Mouse (Mus musculus) kidney, adult 11 months (tissue): ENCODE measurements around the gene Prkce.

Experiments
- DNase-seq: peaks from one replicate; pipeline ENCODE4 v3.0.0; 2022

Prkce gene

GRCm38 (mm10) chr17:86494895-86495294 is 327.3 kb downstream of the Prkce start:
- no peak for DNase-seq

GRCm38 (mm10) chr17:86496123-86496771 is 328.7 kb downstream of the Prkce start:
- DNase-seq, result no peak

GRCm38 (mm10) chr17:86497302-86497701 is 329.7 kb downstream of the Prkce start:
- no peak for DNase-seq

- peak; percentile 64 for DNase-seq
Measured at GRCm38 (mm10) chr17:86499359-86500045, 331.9 kb downstream of the Prkce start.

GRCm38 (mm10) chr17:86501393-86501792 is 333.8 kb downstream of the Prkce start:
- DNase-seq, result no peak

- no peak for DNase-seq
Measured at GRCm38 (mm10) chr17:86503208-86503897, 335.8 kb downstream of the Prkce start.

GRCm38 (mm10) chr17:86505183-86505631 is 337.6 kb downstream of the Prkce start, which contains the start of gene Gm10309:
Gene Gm10309, minus strand, starts transcription at chr17:86505232.
- no peak for DNase-seq

GRCm38 (mm10) chr17:86506881-86507280 is 339.3 kb downstream of the Prkce start:
- no peak for DNase-seq

- peak; percentile 53 for DNase-seq
Measured at GRCm38 (mm10) chr17:86507342-86508211, 340.0 kb downstream of the Prkce start.

GRCm38 (mm10) chr17:86508212-86508490 is 340.6 kb downstream of the Prkce start:
- no peak for DNase-seq

GRCm38 (mm10) chr17:86509871-86510270 is 342.3 kb downstream of the Prkce start:
- DNase-seq, result no peak

GRCm38 (mm10) chr17:86514974-86515620 is 347.5 kb downstream of the Prkce start:
- DNase-seq, result no peak

- DNase-seq, result no peak
Measured at GRCm38 (mm10) chr17:86516630-86517029, 349.0 kb downstream of the Prkce start.

GRCm38 (mm10) chr17:86518604-86519003 is 351.0 kb downstream of the Prkce start:
- no peak for DNase-seq

GRCm38 (mm10) chr17:86521252-86521651 is 353.7 kb downstream of the Prkce start:
- DNase-seq, result no peak

- peak; percentile 38 for DNase-seq
Measured at GRCm38 (mm10) chr17:86522649-86523048, 355.1 kb downstream of the Prkce start.

GRCm38 (mm10) chr17:86523374-86523773 is 355.8 kb downstream of the Prkce start:
- DNase-seq, result no peak

- DNase-seq, result no peak
Measured at GRCm38 (mm10) chr17:86523843-86524242, 356.3 kb downstream of the Prkce start.

- no peak for DNase-seq
Measured at GRCm38 (mm10) chr17:86525075-86525474, 357.5 kb downstream of the Prkce start.

- DNase-seq, result no peak
Measured at GRCm38 (mm10) chr17:86526016-86526415, 358.4 kb downstream of the Prkce start.

- no peak for DNase-seq
Measured at GRCm38 (mm10) chr17:86527298-86527697, 359.7 kb downstream of the Prkce start.

- no peak for DNase-seq
Measured at GRCm38 (mm10) chr17:86529003-86529402, 361.4 kb downstream of the Prkce start.
